Mouse (Mus musculus) naive thymus-derived CD4-positive, alpha-beta T cell, adult 5 months (primary cell): ENCODE results near the gene Zbtb24. TPM values are rescaled to one million over a fixed set of nuclear protein-coding genes. Genes with fewer than 3 reads are reported as not detected.

ENCODE experiments used
- polyA plus RNA-seq: library from polyadenylated mRNA; unstranded; fragments of 100-300 nt; shearing (Covaris generic); gene quantifications from one replicate; pipeline ENCODE4 v1.2.1, GENCODE M21; 2017

Zbtb24 gene
- 33.5 TPM for polyA plus RNA-seq

DNA sequence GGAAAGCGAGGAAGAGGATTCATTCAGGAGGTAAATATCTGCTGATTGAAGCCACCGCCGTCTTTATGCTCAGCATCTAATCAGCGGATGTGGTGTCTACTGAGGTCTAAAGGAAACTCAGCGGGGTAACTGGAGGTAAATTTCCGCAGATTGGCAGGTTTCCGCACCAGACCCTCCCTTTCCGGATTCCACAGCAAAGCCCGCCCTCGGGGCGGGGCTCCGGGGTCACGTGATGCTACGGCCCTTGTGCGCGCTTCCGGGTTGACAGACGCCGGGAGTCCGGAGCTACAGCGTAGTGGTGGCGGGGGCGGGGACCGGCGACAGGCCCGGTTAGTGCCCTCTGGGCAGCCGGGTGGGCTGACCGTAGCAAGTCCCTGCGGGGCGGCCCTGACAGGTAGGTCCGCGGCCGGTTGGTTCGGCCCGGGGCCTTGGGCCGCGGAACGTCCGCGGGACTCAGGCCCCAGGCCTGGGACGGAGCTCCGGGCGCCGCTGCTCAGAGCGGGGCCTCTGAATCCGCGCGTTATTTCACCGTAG lies at the start of gene Zbtb24:
TSS of gene Zbtb24 (plus strand) at position 247 of the 534 bp plus-strand sequence.

DNA sequence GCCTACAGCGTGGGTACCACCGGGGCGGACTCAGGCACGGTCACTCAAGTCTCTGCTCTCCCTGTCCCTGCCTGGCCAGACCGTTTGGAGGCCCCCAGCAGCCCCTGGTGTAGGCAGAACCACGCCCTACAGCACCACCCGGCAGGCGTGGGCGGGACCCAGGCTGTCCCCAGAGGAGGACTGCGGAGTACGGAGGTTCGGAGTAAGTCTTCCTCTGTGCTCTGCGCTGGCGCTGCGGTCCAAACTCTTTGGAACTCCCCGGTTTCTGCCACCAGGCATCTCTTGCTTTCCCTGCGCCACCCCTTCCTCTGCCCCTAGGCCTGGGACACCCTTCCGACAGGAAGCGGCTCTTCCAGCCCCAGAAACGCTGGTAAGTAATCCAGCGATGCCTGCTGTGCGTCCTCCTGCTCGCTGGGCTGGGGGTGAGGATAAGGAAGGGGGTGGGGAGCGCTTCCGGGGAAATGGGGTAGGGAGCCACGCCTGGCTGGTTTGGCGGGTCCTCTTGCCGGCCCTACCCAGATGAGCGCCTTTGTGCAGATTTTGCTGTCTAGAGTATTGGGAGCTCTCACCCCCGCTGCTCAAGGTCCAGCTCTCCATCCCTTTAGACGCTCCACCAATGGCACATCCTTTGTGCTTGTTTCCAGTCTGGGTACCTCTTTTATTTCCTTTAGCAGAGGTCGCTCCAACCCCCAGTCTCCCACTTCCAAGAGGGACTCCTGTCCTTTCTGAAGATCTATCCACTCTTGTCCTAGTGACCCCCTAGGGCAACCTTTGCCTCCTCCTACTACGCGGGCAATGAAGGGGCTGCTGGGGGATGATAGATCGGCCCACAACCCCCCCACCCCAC lies 26.2 kb downstream of the Zbtb24 start, which contains the start of gene Mical1:
TSS of gene Mical1 (plus strand) at position 144 of the 847 bp plus-strand sequence.

DNA sequence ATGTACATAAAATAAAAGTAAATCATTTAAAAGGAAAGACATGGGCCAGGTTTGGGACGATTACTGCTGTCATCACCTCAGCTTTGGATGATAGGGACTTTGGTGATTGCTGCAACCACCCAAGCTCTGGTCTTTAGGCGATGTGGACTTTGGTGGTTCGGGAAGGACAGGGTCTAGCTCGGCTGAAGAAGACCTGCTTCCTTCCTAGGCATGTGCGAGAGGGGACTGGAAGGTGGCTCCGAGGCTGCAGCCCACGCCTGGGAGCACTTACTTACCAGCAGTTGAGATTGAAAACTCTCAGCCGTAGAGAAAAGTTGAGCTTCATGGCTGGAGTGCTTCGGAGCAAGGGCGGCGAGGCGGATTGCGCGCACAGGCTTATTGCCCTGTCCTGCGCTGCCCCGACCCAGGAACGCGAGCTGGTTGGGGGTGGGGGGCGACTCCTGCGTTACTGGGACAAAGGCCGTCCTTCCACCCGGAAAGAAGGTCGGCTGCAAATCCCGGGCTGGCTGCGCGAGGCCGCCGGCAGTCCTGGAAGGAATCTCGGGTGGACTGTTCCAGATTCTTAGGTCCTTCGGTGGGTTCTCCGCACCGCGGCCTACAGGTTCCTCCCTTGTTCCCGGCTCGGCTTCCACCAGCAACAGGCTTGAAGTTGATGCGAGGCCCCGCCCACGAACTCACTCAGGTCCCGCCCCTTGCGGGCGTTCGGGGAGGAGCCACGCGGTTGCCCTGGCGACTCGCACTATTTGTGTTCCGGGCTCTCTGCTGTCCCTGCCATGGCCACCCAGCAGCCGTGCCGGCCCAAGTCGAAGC lies 39.7 kb downstream of the Zbtb24 start, which contains the start of the genes Smpd2 and Ppil6:
TSS of gene Smpd2 (minus strand) at position 662 of the 810 bp plus-strand sequence.
TSS of gene Ppil6 (plus strand) at position 732 of the 810 bp plus-strand sequence.

Other genes starting within 250 kb of the Zbtb24 start
- 21.7 TPM for gene Fig4, start 147.1 kb upstream of the Zbtb24 start, polyA plus RNA-seq
- not detected for gene Ak9, start 146.4 kb upstream of the Zbtb24 start, polyA plus RNA-seq
- gene Mical1, start 25.9 kb downstream of the Zbtb24 start, polyA plus RNA-seq, result 73.4 TPM
- 29.5 TPM for gene Smpd2, start 40.0 kb downstream of the Zbtb24 start, polyA plus RNA-seq
- not detected for gene Ppil6, start 40.1 kb downstream of the Zbtb24 start, polyA plus RNA-seq
- gene Cd164, start 69.0 kb downstream of the Zbtb24 start, polyA plus RNA-seq, result 270 TPM